Mouse (Mus musculus) urinary bladder, postnatal 14 days (tissue): ENCODE data around the gene Eef1a1.
A peak's percentile ranks its signal among the peaks of the same experiment; 100 is the strongest.
"Not testable (repeated sequence)": the region's sequence is repeated elsewhere in the genome, so short reads cannot be mapped to it uniquely, and the experiment has no call there.

ENCODE experiments used
- DNase-seq: peaks from one replicate; pipeline ENCODE4 v3.0.0; 2021; ENCODE audit warnings: low spot score

Eef1a1 gene

DNA sequence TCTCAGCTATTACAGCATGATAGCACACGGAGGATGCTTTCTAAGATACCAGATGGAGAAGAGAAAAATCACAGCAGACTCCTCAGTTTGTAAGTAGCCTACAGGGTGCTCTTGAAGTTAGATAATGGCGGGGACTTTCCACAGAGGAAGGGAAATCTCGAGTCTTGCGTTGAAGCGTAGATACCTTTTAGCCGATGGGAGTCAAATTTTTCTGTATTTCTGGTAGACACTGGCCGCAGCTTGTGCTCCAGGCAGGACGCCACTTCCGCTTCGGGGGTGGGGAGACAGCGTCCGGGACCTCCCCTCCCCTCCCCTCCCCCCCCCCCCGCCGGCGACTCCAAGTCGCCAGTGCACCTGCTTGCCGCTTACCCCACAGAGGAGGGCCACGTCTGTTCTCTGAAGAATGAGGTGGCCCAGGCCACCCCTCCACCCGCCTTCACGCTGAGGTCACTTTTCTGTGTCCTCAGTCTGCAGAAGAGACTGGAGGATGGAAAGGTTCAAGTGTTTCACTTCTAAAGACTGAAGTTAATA is at the start of gene Eef1a1:
Gene Eef1a1 (minus strand): TSS at position 262 of the 531 bp plus-strand sequence.
- DNase-seq = peak; percentile 72

GRCm38 (mm10) chr9:78538421-78538820 is 49.5 kb upstream of the Eef1a1 start:
- no peak for DNase-seq

DNA sequence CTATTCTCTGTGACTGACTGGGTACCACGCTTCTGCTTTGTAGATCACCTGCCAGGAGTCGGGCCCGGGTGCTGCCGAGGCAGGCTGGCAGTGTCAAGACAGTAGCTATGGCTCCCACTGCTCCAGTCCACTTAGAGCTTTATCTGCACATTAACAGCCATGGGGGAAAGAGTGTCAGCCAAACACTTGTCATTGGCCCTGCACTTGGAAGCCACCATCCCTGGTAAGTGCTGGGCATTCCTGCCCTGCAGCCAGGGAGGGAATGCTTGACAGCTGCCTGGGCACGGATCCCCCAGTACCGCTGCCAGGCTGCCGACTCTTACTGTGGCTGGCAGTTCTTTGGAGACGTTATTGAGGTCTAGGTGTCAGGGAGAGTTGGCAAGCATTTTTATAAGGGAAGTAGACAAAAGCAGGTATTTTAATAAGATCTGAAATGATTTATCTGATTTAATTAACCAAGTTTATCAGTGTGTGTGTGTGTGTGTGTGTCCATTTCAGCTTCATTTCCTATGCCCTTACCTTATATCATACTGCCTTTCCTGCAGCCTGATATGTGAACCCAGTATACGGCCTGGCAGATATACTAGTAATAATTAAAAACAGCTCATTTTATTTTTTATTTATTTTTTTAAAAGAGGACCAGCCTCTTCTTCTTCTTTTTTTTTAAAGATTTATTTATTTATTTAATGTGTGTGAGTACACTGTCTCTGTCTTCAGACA is 48.4 kb upstream of the Eef1a1 start:
- no peak for DNase-seq

- DNase-seq = no peak
Measured at GRCm38 (mm10) chr9:78534606-78535005, 45.7 kb upstream of the Eef1a1 start.

DNA sequence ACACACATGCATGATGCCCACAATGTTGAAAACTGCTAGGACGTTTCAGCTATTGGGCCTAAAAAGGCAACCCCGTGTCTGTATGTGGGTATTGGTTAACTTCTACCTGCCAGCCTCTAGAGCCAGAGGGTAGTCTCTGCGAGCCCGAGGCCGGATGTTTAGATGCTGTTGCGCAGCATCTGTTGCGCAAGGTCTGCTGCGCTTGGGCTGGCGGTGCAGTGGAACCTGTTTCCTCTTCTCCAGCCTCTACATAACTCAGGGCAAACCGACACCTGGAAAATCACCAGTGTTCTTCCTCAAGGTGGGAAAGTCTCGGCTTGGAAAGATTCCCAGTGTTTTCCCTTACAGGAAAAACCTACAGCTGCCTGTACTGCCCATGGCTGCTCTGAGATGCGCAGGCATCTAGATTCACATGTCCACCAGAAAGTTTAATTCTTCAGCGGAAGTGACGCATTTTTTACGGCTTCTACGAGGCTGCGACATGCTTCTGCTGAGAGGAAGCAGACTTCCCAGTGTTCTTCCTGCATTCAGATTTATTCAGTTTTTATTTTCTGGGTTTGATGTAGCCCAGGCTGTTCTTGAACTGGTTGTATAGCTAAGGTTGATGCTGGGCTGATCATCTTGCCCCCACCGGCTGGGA is 44.5 kb upstream of the Eef1a1 start:
- peak; percentile 73 for DNase-seq

DNA sequence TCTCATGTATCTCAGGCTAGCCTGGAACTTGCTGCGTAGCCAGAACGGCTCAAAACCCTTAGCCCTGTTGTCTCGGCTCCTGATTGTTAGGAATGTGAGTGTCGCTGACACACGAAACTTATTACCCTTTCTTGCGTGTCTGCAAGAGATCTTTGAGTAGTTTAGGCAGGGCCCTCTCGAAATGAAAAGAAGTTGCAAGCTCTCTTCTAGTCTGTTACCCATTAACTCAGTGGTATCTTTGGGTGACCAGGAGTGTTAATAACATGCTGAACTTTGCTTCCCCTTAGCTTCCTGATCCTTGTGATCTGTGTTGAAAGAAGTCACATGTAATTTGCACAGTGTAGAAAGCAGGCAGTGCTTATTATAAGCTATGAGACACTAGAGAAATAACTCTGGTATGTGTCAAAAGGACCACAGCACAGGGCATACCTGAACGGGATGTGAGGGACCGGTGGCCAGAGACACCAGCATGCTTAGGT is 43.4 kb upstream of the Eef1a1 start:
- DNase-seq = no peak

DNA sequence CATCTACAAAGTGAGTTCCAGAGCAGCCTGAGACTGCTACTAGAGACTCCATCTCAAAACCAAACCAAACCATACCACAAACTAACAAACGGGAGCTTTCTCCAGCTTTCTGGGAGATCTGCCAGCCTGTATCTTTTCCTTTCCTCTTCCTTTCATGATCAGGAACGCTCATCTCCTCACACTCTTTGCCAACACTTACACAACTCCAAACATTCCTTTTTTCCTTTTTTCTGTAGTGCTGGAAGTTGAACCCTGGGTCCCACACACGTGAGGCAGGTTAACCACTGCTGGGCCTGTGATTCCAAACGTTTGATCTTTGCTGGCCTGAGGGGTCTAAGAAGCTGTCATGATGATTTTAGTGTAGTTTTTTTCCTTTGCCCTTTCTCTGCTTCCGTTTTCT is 42.9 kb upstream of the Eef1a1 start:
- no peak for DNase-seq

DNA sequence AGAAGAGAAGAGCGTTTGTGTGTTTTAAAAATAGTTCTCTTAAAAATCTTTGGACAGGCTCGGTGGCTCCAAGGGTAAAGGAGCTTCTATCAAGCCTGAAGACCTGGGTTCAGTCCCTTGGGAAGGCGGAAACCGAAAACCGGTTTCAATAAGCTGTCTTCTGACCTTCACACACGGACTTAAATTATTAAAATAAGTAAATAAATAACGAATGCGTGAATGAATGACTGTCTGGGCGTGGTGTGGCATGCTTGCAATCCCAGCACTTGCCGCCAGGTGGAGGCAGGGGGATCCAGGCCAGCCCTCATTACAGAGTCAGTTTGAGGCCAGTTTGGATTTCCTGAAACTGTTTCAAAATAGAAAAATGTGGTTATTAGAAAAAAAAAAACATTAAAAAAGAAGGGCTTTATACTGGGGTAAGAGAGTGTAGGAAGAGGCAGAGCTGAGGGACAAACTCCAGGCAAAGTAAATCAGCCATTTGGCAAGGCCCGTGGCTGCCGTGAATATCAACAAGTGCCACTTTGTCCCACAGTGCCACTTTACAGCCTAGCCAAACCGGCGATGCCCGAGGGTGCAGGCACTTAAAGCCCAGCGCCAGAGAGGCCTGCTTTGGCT is 38.9 kb upstream of the Eef1a1 start:
- DNase-seq = peak; percentile 86

DNA sequence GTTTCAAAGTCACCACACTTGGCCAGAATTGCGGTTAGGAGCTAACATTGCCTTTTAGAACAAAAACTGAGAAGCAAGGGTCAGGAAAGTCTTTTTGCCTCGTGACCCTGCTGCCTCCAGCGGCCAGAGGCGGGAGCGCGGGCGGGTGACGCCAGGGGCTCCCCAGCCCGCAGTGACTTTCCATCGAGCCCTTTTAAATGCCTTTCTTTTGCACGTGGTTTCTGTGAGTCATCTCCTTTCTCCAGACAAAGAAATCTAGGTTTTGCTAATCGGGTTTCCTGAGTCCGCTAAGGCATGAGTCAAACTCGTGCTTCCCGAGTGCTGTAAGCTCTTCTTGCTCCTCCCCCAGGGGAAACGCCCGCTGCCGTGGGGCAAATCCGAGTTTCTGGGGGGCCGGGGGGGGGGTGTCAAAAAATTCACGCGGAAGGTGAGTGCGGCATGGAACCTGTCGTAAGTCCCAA is 38.4 kb upstream of the Eef1a1 start:
- DNase-seq = peak; percentile 88

DNA sequence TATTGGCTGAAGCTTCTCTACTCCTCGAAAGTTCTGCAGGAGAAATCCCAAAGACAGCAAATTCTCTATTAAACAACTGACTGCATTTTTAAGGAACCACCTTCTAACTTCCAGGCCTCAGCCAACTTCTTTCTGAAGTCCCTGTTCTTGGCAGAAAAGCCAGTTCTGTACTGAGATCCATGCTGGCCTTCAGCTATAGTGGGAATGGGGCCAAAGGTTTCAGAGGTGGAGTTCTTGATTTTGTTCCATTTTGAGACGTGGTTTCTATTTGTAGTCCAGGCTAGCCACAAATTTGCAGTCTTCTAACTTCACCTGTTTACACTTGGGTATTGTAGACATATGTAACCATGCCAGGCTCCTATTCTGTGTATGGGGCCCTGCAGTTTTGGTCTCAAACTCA is 37.3 kb upstream of the Eef1a1 start:
- no peak for DNase-seq

DNA sequence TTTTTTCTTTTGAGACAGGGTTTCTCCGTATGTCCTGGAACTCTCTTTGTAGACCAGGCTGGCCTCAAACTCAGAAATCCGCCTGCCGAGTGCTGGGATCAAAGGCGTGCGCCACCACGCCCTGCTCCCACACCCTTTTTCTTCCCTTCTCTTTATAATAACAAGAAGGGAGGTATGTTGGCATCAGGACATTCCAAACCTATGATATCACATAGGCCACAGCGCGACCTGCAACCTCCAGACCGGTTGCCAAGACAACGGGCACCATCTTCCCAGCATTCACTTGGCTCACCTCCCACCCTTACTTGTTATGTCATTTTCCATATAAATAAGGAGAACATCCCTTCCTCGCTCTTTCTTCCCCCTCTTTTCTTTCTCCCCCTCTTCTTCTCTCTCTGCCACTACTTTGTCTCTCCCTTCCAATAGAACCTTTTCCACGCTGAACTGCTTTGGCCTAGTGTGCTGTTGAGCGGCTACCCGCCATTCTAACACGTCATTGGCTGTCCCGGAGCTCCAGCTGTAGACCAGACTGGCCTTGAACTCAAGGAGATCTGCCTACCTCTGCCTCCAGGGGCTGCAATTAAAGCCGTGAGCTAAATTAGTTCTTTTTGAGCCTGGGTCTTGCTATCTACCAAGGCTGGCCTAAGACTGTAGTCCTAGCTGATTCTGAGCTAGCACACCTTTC is 36.6 kb upstream of the Eef1a1 start:
- DNase-seq = no peak

GRCm38 (mm10) chr9:78521689-78522088 is 32.7 kb upstream of the Eef1a1 start:
- DNase-seq = no peak

GRCm38 (mm10) chr9:78520780-78521601 is 32.0 kb upstream of the Eef1a1 start:
- peak; percentile 54 for DNase-seq

GRCm38 (mm10) chr9:78520127-78520779 is 31.3 kb upstream of the Eef1a1 start:
- DNase-seq = no peak

DNA sequence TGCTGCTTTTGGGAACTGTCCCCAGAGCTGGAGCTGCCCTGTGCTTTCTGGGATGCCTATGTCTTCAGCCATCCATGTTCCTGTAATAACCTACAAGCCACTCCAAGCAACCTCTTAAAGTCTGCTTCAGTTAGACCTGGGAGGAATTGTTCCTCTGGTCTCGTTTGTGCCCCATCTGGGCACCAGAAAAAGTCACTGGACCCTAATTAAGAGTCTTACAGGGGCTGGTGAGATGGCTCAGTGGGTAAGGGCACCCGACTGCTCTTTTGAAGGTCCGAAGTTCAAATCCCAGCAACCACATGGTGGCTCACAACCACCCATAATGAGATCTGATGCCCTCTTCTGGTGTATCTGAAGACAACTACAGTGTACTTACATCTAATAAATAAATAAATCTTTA is 28.3 kb upstream of the Eef1a1 start:
- DNase-seq = not testable (repeated sequence)

DNA sequence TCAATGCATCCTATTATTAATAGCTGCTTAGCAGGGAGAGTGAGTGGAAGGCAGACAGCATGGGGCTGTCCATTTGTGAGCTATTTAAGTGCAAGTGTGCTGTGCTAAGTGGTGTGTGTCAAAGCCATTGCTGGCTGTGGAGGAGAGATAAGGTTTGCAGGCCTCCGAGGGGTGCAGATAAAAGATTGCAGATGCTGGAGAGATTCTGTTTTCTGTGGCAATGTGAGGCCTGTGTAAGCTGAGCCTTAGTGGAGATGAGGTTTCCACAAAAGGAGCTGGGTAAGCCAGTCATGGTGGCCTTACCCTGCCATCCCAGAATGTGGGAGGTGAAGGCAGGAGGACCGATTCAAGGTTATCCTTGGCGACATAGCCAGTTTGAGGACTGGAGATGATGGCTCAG is 27.2 kb upstream of the Eef1a1 start:
- DNase-seq = no peak

- DNase-seq = no peak
Measured at GRCm38 (mm10) chr9:78514681-78515080, 25.7 kb upstream of the Eef1a1 start.

DNA sequence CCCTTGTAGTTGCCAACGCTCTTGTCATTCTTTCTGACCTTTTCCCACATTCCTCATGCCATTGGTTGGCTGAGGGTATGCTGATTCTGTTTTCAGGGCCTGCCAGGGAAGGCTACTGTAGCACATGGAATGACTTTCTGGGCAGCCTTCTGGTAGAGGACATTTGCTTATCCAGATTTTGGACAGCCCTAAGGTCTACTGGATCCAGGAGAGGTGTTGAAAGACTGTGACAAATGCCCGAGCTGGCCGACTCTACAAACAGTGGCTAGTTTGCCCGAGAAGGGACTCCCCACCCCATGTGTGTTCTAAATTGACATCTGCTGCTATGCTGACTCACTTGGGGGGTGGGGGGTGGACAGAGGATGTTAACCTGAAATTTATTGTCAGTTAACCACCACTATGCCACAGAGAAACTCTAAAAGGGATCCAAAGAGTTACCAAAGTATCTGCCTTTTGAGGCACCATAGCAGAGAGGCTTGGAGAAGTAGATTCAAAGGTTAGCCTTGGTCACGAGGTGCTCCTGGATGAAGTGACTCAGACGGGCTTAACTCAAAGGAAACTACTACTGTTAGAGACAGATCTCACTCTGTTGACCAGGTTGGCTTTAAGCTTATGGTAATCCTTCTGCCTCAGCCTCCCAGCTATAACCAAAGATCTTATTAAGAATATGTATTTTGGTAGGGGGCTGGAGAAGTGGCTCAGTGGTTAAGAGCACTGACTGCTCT is 25.0 kb upstream of the Eef1a1 start:
- no peak for DNase-seq

GRCm38 (mm10) chr9:78511705-78512104 is 22.8 kb upstream of the Eef1a1 start:
- DNase-seq = no peak

DNA sequence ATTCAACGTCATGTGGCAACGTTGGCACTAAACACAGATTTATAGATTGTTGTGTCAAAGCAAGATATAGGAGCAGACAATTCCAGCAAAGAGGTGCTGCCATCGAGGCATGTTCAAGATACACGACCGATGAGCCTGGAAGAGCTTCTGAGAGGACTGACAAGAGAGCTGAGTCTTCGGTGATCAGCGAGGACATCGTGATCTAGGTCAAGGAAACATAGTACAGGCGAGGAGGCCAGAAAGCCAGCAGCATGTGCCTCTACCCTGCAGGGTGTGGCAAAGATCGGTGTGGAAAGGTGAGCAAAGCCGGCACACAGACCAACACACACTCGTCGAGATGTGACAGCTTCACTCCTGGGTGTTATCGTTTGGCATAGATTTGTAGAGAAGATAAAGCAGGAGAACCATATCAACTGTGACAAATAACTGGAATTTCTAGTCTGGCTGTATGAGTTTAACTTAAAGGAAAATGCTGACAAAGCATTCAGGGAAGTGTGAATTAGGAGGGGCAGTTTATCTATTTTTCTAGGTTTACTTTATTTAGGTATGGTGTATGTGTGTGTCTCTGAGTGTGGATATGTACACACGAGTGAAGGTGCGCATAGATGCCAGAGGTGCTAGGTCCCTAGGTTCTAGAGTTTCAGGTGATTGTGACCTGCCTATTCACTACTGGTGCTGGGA is 19.3 kb upstream of the Eef1a1 start:
- no peak for DNase-seq
